Mouse (Mus musculus): ENCODE measurements around the gene Pi4kb.
"Not testable (repeated sequence)": the region's sequence is repeated elsewhere in the genome, so short reads cannot be mapped to it uniquely, and the experiment has no call there.

GRCm38 (mm10) chr3:94931427-94932082, 43.0 kb upstream of the Pi4kb start:
- TF ChIP-seq POLR2A (IDR thresholded peaks at IDR 0.05; ENCODE audit: control insufficient read depth, extremely low read depth, insufficient read depth, low read length, poor library complexity); CTCF (IDR thresholded peaks at IDR 0.05; ENCODE audit: borderline replicate concordance, control insufficient read depth, extremely low read depth, insufficient read depth, low read length, poor library complexity): not testable (repeated sequence)
